Mouse (Mus musculus) layer of hippocampus, adult 9-10 months (tissue): Measurements from ENCODE around the gene Lztfl1.
"Not testable (repeated sequence)": the region's sequence is repeated elsewhere in the genome, so short reads cannot be mapped to it uniquely, and the experiment has no call there.

Experiments
- DNase-seq: peaks from one replicate; pipeline ENCODE4 v3.0.0; 2022; ENCODE audit warnings: low spot score

Lztfl1 gene

DNA sequence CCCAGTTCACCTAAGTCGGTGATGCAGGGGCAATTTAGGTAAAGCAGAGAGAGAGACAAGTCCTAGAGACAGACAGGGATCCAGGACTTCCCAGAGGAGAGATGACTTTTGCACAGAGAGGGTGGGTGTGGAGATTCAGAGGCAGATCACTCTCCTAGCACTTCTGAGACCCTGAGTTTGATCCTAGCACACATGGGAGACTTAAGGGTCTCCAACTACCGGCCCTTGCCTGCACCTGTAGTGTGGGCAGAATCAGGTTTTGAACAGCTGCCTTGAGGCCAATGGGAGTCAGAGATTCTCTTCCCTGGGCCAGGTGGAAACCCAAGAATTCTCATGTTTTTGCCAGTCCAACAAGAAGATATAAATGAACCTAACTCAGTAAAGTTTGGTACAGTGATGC is 38.3 kb downstream of the Lztfl1 start:
- DNase-seq: no peak

DNA sequence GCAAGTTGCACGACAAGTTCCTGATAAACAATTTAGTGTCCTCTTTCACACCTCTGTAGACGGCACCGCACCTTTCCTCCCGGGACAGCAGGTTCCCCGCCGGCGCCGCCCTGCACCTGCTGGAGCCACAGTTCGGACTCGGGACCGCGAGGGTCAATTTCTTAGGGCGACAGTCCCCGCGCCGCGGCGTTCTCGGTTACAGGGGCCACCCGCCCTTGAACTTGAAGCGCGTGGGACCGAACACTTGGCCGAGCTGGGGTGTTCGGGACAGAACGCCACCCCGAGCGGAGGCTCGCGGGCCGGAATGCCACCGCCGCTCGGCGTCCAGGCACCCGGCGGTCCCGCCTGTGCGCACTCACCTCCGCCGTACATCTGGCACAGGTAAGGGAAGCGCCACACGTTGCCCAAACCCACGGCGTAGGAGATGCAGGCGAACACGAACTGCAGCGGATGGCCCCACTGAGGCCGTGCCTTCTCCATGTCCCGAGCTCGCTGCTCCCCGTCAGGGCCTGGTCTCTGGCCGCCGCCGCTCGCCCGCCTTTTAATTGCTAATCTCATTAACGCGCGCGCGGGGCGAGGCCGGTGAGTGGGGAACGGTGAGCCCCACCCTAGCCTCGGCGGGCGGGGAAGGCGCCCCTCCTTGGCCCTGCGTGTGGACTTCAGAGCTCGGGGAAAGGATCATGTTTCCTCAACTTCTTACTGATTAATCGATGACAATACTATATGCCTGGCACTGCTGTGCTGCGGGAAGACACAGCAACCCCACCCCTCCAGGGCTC is 39.0 kb downstream of the Lztfl1 start, which contains the start of the genes Ccr9 and Slc6a20a:
Ccr9 (plus strand) TSS at position 113 of the 779 bp plus-strand sequence.
Slc6a20a (minus strand) TSS at position 559 of the 779 bp plus-strand sequence.
- no peak for DNase-seq

DNA sequence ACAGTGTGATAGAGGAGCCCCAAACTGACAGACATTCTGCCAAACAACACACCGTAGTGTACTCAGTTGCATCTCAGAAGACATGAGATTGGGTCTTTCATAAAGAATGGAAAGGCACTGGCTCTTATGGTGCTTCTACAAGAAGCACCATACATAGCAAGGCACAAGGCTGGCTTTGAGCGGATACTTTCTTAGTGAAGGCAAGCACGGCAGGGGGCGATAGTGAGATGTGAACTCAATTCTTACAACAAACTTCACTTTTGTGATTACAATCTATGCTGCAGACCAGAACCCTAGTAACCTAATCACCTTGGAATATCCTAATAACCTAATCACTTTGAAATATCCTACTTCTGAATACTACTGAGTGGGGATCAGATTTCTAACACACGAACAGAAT is 51.9 kb downstream of the Lztfl1 start:
- DNase-seq: no peak

DNA sequence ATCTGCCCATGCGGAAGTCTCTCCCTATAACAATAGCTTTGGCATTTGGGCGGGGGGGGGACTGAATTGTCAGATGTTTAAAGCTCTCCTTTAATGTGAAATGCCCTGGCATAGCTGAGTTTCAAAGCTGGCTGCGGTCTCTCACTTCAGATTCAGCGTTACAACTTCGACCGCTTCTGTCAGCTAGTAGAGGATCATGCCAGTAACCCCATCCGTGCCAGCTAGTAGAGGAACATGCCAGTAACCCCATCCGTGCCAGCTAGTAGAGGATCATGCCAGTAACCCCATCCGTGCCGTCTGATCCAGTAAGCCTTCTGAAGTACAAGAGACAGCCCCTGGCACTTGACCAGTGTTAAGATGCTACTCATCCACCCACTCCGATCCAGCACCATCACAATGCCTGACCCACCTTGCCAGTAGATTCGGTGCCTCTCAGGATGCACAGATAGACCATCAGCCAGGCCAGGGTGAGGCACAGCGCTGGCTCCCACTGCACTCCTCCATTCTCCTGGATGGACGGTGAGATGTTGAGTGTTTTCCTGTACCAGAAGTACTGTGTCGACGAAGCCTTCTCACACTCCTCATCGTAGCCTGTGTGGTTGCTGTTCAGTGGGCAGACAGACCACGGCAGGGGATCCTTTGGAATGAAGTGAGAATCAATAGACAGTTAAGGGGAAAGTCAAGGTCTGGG is 57.4 kb downstream of the Lztfl1 start:
- DNase-seq: not testable (repeated sequence)

DNA sequence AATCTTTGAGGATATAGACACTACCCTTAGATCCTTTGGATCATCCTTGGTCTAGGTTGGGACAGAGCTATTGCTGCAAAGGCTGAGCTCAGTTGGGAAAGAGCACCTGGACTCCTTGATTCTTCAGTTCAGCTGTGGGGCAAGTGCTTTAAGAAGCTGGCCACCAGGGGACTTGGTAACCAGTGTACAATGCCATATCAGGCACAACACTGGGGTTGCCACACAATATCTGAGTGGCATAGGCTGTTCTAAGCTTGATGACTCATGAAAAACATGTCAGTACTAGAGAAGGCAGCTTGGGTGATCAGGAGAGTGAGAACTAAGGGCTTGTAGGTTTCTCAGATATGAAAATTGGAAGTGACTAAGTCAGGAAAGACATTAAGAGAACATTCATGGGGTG is 58.5 kb downstream of the Lztfl1 start:
- no peak for DNase-seq

DNA sequence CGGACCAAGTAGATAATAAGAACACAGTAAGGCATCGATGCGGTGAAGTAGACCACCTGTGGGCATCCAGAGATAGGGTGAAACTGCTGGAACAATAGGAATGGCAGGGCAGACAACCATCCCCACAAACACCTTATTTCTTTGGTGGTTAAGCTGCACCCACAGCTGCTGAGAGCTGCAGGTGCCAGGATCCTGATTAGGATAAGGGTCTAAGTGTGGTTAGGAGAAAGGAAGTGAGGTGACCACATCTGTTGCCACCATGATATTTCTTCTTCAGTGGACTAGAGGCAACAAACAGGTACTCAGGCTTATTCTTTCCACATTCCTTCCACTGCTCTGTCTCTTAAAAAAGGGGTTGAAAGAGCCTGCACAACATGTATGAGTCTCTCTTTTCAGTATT is 60.0 kb downstream of the Lztfl1 start:
- no peak for DNase-seq

DNA sequence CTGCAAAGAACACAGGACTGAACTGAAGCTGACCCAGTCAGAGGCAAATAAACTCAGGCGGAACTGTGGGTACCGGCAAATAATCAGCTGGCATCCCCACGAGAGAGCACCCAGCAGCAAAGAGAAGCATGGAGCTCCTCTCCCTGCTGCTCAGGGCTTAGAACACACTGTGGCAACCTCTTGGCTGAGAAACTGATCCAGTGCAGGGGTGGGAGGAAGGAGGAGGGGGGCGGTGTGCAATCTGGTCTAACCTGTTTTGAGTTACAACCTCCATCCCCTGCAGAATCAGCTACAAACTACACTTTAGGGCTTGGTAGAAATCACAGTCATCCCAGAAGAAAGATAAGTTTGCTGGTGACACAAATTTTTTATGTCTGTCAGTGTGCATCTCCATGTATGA is 66.1 kb downstream of the Lztfl1 start:
- DNase-seq: no peak

DNA sequence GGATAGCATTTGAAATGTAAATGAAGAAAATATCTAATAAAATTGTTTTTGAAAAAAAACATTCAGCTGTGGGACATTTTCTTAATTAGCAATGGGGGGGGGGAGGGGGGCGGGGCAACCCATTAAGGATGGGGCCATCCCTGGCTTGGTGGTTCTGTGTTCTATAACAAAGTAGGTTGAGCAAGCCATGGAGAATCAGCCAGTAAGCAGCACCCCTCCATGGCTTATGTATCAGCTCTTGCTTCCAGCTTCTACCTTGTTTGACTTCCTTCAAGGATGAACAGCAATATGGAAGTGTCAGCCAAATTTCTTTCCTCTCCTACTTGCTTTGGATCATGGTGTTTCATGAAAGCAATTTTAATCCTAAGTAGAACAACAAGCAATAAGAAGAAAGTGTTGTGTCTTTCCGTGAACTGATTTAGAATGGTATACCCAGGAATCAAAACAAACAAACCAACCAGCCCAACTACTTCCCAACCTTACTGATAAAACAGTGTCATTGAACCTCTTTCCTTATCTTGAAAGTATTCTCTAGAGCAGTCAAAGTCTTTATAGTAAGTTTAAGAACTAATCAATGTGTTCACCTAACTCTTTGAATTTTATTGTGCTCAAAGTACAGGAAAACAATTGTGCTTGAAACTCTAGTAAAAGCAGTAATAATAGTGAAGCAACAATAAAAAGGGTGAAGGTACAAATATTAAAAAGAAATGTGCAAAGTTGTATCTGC is 67.5 kb downstream of the Lztfl1 start:
- DNase-seq: no peak
